Mouse (Mus musculus): ENCODE data around the gene Rgcc.

Gene Rgcc

GRCm38 (mm10) chr14:79280456-79280855 lies 21.0 kb downstream of the Rgcc start:
- no peak for DNase-seq (ENCODE audit: inconsistent age in 2 of 2, low spot score in 1 of 2)

GRCm38 (mm10) chr14:79279494-79279893 lies 22.0 kb downstream of the Rgcc start:
- peak; percentile 58 to 75 for DNase-seq (ENCODE audit: inconsistent age in 2 of 2, low spot score in 1 of 2)

- DNase-seq (ENCODE audit: inconsistent age in 2 of 2, low spot score in 1 of 2) = peak in 1 of 2 experiments; percentile 58
Observed at GRCm38 (mm10) chr14:79278927-79279326, 22.5 kb downstream of the Rgcc start.

GRCm38 (mm10) chr14:79277922-79278321 lies 23.5 kb downstream of the Rgcc start:
- DNase-seq (ENCODE audit: inconsistent age in 2 of 2, low spot score in 1 of 2) = peak; percentile 60 to 79

GRCm38 (mm10) chr14:79275870-79276395 lies 25.5 kb downstream of the Rgcc start:
- peak in 1 of 2 experiments; percentile 62 for DNase-seq (ENCODE audit: inconsistent age in 2 of 2, low spot score in 1 of 2)

GRCm38 (mm10) chr14:79275441-79275840 lies 26.0 kb downstream of the Rgcc start:
- no peak for DNase-seq (ENCODE audit: inconsistent age in 2 of 2, low spot score in 1 of 2)

GRCm38 (mm10) chr14:79273697-79274477 lies 27.6 kb downstream of the Rgcc start:
- DNase-seq (ENCODE audit: inconsistent age in 2 of 2, low spot score in 1 of 2) = peak; percentile 88 to 89

GRCm38 (mm10) chr14:79272991-79273390 lies 28.5 kb downstream of the Rgcc start:
- DNase-seq (ENCODE audit: inconsistent age in 2 of 2, low spot score in 1 of 2) = peak; percentile 72 to 80

GRCm38 (mm10) chr14:79272188-79272694 lies 29.2 kb downstream of the Rgcc start:
- DNase-seq (ENCODE audit: inconsistent age in 2 of 2, low spot score in 1 of 2) = peak in 1 of 2 experiments; percentile 54

GRCm38 (mm10) chr14:79269551-79269950 lies 31.9 kb downstream of the Rgcc start:
- DNase-seq (ENCODE audit: inconsistent age in 2 of 2, low spot score in 1 of 2) = peak in 1 of 2 experiments; percentile 63

- DNase-seq (ENCODE audit: inconsistent age in 2 of 2, low spot score in 1 of 2) = no peak
Observed at GRCm38 (mm10) chr14:79267878-79268277, 33.6 kb downstream of the Rgcc start.

GRCm38 (mm10) chr14:79267382-79267781 lies 34.1 kb downstream of the Rgcc start:
- peak in 1 of 2 experiments; percentile 58 for DNase-seq (ENCODE audit: inconsistent age in 2 of 2, low spot score in 1 of 2)

GRCm38 (mm10) chr14:79266408-79266807 lies 35.0 kb downstream of the Rgcc start:
- DNase-seq (ENCODE audit: inconsistent age in 2 of 2, low spot score in 1 of 2) = peak in 1 of 2 experiments; percentile 72

- DNase-seq (ENCODE audit: inconsistent age in 2 of 2, low spot score in 1 of 2) = no peak
Observed at GRCm38 (mm10) chr14:79265738-79266137, 35.7 kb downstream of the Rgcc start.

- no peak for DNase-seq (ENCODE audit: inconsistent age in 2 of 2, low spot score in 1 of 2)
Observed at GRCm38 (mm10) chr14:79263321-79263720, 38.1 kb downstream of the Rgcc start.

- peak in 1 of 2 experiments; percentile 79 for DNase-seq (ENCODE audit: inconsistent age in 2 of 2, low spot score in 1 of 2)
Observed at GRCm38 (mm10) chr14:79262677-79263076, 38.8 kb downstream of the Rgcc start.

GRCm38 (mm10) chr14:79259062-79259779 lies 42.2 kb downstream of the Rgcc start:
- DNase-seq (ENCODE audit: inconsistent age in 2 of 2, low spot score in 1 of 2) = no peak

- DNase-seq (ENCODE audit: inconsistent age in 2 of 2, low spot score in 1 of 2) = peak; percentile 70 to 78
Observed at GRCm38 (mm10) chr14:79256656-79257055, 44.8 kb downstream of the Rgcc start.

GRCm38 (mm10) chr14:79255786-79256185 lies 45.7 kb downstream of the Rgcc start:
- DNase-seq (ENCODE audit: inconsistent age in 2 of 2, low spot score in 1 of 2) = no peak

GRCm38 (mm10) chr14:79251727-79252285 lies 49.6 kb downstream of the Rgcc start:
- no peak for DNase-seq (ENCODE audit: inconsistent age in 2 of 2, low spot score in 1 of 2)

GRCm38 (mm10) chr14:79244571-79244970 lies 56.9 kb downstream of the Rgcc start:
- DNase-seq (ENCODE audit: inconsistent age in 2 of 2, low spot score in 1 of 2) = no peak

Data from adrenal gland, adult (tissue).